Mouse (Mus musculus) hindbrain, embryonic 13.5 days (tissue): ENCODE results near the gene Htr1a. TPM values are rescaled to one million over a fixed set of nuclear protein-coding genes. Genes with fewer than 3 reads are reported as not detected.

Experiments used
- polyA plus RNA-seq: library from polyadenylated mRNA; unstranded; fragments of >200 nt; fragmentation: Nextera tagmentation; extraction: Ambion mirVana; gene quantifications from 2 replicates; pipeline ENCODE4 v1.2.1, GENCODE M21; 2015

The Htr1a gene
- polyA plus RNA-seq, 1 experiment from 2014 or later: 2.0 TPM

Other genes with a start within 250 kb of the Htr1a start
- 25.2 and 27.1 TPM in 2 replicates for gene Rnf180, start 148.8 kb upstream of the Htr1a start, polyA plus RNA-seq